Mouse (Mus musculus): ENCODE results near the gene Amigo2. TPM values are rescaled to one million over a fixed set of nuclear protein-coding genes. Genes with fewer than 3 reads are reported as not detected.
A peak's percentile ranks its signal among the peaks of the same experiment; 100 is the strongest.

Gene Amigo2
- polyA plus RNA-seq, 1 experiment from 2014 or later = 3.2 TPM

- Histone ChIP-seq H3K27me3 (replicated peaks; ENCODE audit: control insufficient read depth, insufficient read depth, low read length) (peaks cover 34% of the 10 kb centered on the region), H3K9ac (ENCODE audit: low read depth, low read length) (peak overlapping the region; percentile 59), H3K9me3 (ENCODE audit: control insufficient read depth, low read length) (no peaks in the 10 kb centered on the region), H3K4me3 (ENCODE audit: low read depth, low read length) (peak overlapping the region; percentile 59), H3K36me3 (ENCODE audit: control insufficient read depth, insufficient read depth, low read length) (no peaks in the 10 kb centered on the region), H3K4me1 (replicated peaks; ENCODE audit: control insufficient read depth, insufficient read depth, low read length) (peaks cover 8% of the 10 kb centered on the region), H3K4me2 (peak overlapping the region; percentile 83), H3K27ac (ENCODE audit: low read depth, low read length) (no peak overlapping the region; the same call in 1 of the 2 replicates)
- DNase-seq (ENCODE audit: low spot score) (peak; percentile 55), ATAC-seq (replicated peaks; ENCODE audit: low FRiP score) (peak; percentile 32; the same call in 1 of the 2 replicates)
- whole genome bisulfite sequencing = under 1% methylated on average over 14 of the region's 14 CpGs
Observed at GRCm38 (mm10) chr15:97247791-97248161, 689 bp upstream of the Amigo2 start.

GRCm38 (mm10) chr15:97246256-97246655 lies 831 bp downstream of the Amigo2 start:
- H3K9me3 ChIP-seq (ENCODE audit: control insufficient read depth, low read length) = no peaks in the 10 kb centered on the region
- peaks cover 36% of the 10 kb centered on the region for H3K27me3 ChIP-seq (replicated peaks; ENCODE audit: control insufficient read depth, insufficient read depth, low read length)
- no peak overlapping the region for H3K4me3 ChIP-seq (ENCODE audit: low read depth, low read length)
- peak overlapping the region; percentile 83; the same call in 1 of the 2 replicates for H3K4me2 ChIP-seq
- WGBS = 25% methylated on average over 14 of the region's 14 CpGs
- no peak for ATAC-seq (replicated peaks; ENCODE audit: low FRiP score)
- no peak overlapping the region for H3K27ac ChIP-seq (ENCODE audit: low read depth, low read length)
- peaks cover 8% of the 10 kb centered on the region for H3K4me1 ChIP-seq (replicated peaks; ENCODE audit: control insufficient read depth, insufficient read depth, low read length)
- no peak overlapping the region for H3K9ac ChIP-seq (ENCODE audit: low read depth, low read length)
- H3K36me3 ChIP-seq (ENCODE audit: control insufficient read depth, insufficient read depth, low read length) = no peaks in the 10 kb centered on the region
- DNase-seq (ENCODE audit: low spot score) = no peak

GRCm38 (mm10) chr15:97245392-97245791 lies 1.7 kb downstream of the Amigo2 start:
- H3K27me3 ChIP-seq (replicated peaks; ENCODE audit: control insufficient read depth, insufficient read depth, low read length) = peaks cover 36% of the 10 kb centered on the region

GRCm38 (mm10) chr15:97236943-97237342 lies 10.1 kb downstream of the Amigo2 start:
- ATAC-seq (replicated peaks; ENCODE audit: low FRiP score) = 0 out of 2 replicates have a peak, but pooled peaks have one; percentile 34
- Histone ChIP-seq H3K9me3 (ENCODE audit: control insufficient read depth, low read length) (no peaks in the 10 kb centered on the region), H3K4me1 (replicated peaks; ENCODE audit: control insufficient read depth, insufficient read depth, low read length) (no peaks in the 10 kb centered on the region), H3K4me2 (no peak overlapping the region), H3K4me3 (ENCODE audit: low read depth, low read length) (no peak overlapping the region), H3K27ac (ENCODE audit: low read depth, low read length) (no peak overlapping the region), H3K36me3 (ENCODE audit: control insufficient read depth, insufficient read depth, low read length) (no peaks in the 10 kb centered on the region), H3K27me3 (replicated peaks; ENCODE audit: control insufficient read depth, insufficient read depth, low read length) (no peaks in the 10 kb centered on the region), H3K9ac (ENCODE audit: low read depth, low read length) (no peak overlapping the region)
- 39% methylated on average over 9 of the region's 9 CpGs for WGBS
- peak; percentile 42 for DNase-seq (ENCODE audit: low spot score)

More at GRCm38 (mm10) chr15:97245392-97245791, 1.7 kb downstream of the Amigo2 start:
- H3K27ac ChIP-seq (ENCODE audit: low read depth, low read length) = no peak overlapping the region
- H3K9ac ChIP-seq (ENCODE audit: low read depth, low read length) = no peak overlapping the region
- H3K4me2 ChIP-seq = peak overlapping the region; percentile 16
- DNase-seq (ENCODE audit: low spot score) (peak; percentile 39), ATAC-seq (replicated peaks; ENCODE audit: low FRiP score) (peak; percentile 66)
- H3K36me3 ChIP-seq (ENCODE audit: control insufficient read depth, insufficient read depth, low read length) = no peaks in the 10 kb centered on the region
- peaks cover 8% of the 10 kb centered on the region for H3K4me1 ChIP-seq (replicated peaks; ENCODE audit: control insufficient read depth, insufficient read depth, low read length)
- no peaks in the 10 kb centered on the region for H3K9me3 ChIP-seq (ENCODE audit: control insufficient read depth, low read length)
- no peak overlapping the region for H3K4me3 ChIP-seq (ENCODE audit: low read depth, low read length)
- WGBS = 40% methylated on average over 18 of the region's 18 CpGs

- Histone ChIP-seq H3K4me2 (no peak overlapping the region), H3K9me3 (ENCODE audit: control insufficient read depth, low read length) (no peaks in the 10 kb centered on the region), H3K9ac (ENCODE audit: low read depth, low read length) (no peak overlapping the region), H3K27ac (ENCODE audit: low read depth, low read length) (no peak overlapping the region), H3K4me1 (replicated peaks; ENCODE audit: control insufficient read depth, insufficient read depth, low read length) (no peaks in the 10 kb centered on the region), H3K36me3 (ENCODE audit: control insufficient read depth, insufficient read depth, low read length) (no peaks in the 10 kb centered on the region), H3K27me3 (replicated peaks; ENCODE audit: control insufficient read depth, insufficient read depth, low read length) (no peaks in the 10 kb centered on the region), H3K4me3 (ENCODE audit: low read depth, low read length) (no peak overlapping the region)
- WGBS = 27% methylated on average over 7 of the region's 7 CpGs
- DNase-seq (ENCODE audit: low spot score) (no peak), ATAC-seq (replicated peaks; ENCODE audit: low FRiP score) (no peak)
Observed at GRCm38 (mm10) chr15:97235183-97235582, 11.9 kb downstream of the Amigo2 start.

GRCm38 (mm10) chr15:97234076-97234475 lies 13.0 kb downstream of the Amigo2 start:
- no peak for DNase-seq (ENCODE audit: low spot score)
- Histone ChIP-seq H3K27ac (ENCODE audit: low read depth, low read length) (no peak overlapping the region), H3K4me1 (replicated peaks; ENCODE audit: control insufficient read depth, insufficient read depth, low read length) (peaks cover 3% of the 10 kb centered on the region; the same call in 1 of the 2 replicates), H3K27me3 (replicated peaks; ENCODE audit: control insufficient read depth, insufficient read depth, low read length) (no peaks in the 10 kb centered on the region), H3K4me3 (ENCODE audit: low read depth, low read length) (no peak overlapping the region), H3K9me3 (ENCODE audit: control insufficient read depth, low read length) (no peaks in the 10 kb centered on the region), H3K9ac (ENCODE audit: low read depth, low read length) (no peak overlapping the region), H3K4me2 (no peak overlapping the region), H3K36me3 (ENCODE audit: control insufficient read depth, insufficient read depth, low read length) (no peaks in the 10 kb centered on the region)
- 76% methylated on average over 6 of the region's 6 CpGs for WGBS
- no peak for ATAC-seq (replicated peaks; ENCODE audit: low FRiP score)

GRCm38 (mm10) chr15:97229494-97230077 lies 17.5 kb downstream of the Amigo2 start:
- no peaks in the 10 kb centered on the region for H3K9me3 ChIP-seq (ENCODE audit: control insufficient read depth, low read length)
- H3K36me3 ChIP-seq (ENCODE audit: control insufficient read depth, insufficient read depth, low read length) = no peaks in the 10 kb centered on the region
- no peak for ATAC-seq (replicated peaks; ENCODE audit: low FRiP score)
- H3K9ac ChIP-seq (ENCODE audit: low read depth, low read length) = no peak overlapping the region
- 73% methylated on average over 11 of the region's 11 CpGs for WGBS
- peaks cover 3% of the 10 kb centered on the region; the same call in 1 of the 2 replicates for H3K4me1 ChIP-seq (replicated peaks; ENCODE audit: control insufficient read depth, insufficient read depth, low read length)
- no peak overlapping the region for H3K4me2 ChIP-seq
- H3K4me3 ChIP-seq (ENCODE audit: low read depth, low read length) = no peak overlapping the region
- no peaks in the 10 kb centered on the region for H3K27me3 ChIP-seq (replicated peaks; ENCODE audit: control insufficient read depth, insufficient read depth, low read length)
- H3K27ac ChIP-seq (ENCODE audit: low read depth, low read length) = no peak overlapping the region
- no peak for DNase-seq (ENCODE audit: low spot score)

- no peak overlapping the region for H3K4me3 ChIP-seq (ENCODE audit: low read depth, low read length)
- no peaks in the 10 kb centered on the region for H3K36me3 ChIP-seq (ENCODE audit: control insufficient read depth, insufficient read depth, low read length)
- no peak overlapping the region for H3K27ac ChIP-seq (ENCODE audit: low read depth, low read length)
- H3K4me2 ChIP-seq = no peak overlapping the region
- ATAC-seq (replicated peaks; ENCODE audit: low FRiP score) = no peak
- H3K4me1 ChIP-seq (replicated peaks; ENCODE audit: control insufficient read depth, insufficient read depth, low read length) = no peaks in the 10 kb centered on the region
- H3K9me3 ChIP-seq (ENCODE audit: control insufficient read depth, low read length) = no peaks in the 10 kb centered on the region; the same call in 1 of the 2 replicates
- H3K9ac ChIP-seq (ENCODE audit: low read depth, low read length) = no peak overlapping the region
- WGBS = 76% methylated on average over 8 of the region's 8 CpGs
- DNase-seq (ENCODE audit: low spot score) = no peak
- no peaks in the 10 kb centered on the region for H3K27me3 ChIP-seq (replicated peaks; ENCODE audit: control insufficient read depth, insufficient read depth, low read length)
Observed at GRCm38 (mm10) chr15:97224003-97224402, 23.1 kb downstream of the Amigo2 start.

GRCm38 (mm10) chr15:97223431-97223830 lies 23.7 kb downstream of the Amigo2 start:
- Histone ChIP-seq H3K9me3 (ENCODE audit: control insufficient read depth, low read length) (no peaks in the 10 kb centered on the region; the same call in 1 of the 2 replicates), H3K27me3 (replicated peaks; ENCODE audit: control insufficient read depth, insufficient read depth, low read length) (no peaks in the 10 kb centered on the region), H3K4me3 (ENCODE audit: low read depth, low read length) (no peak overlapping the region), H3K4me1 (replicated peaks; ENCODE audit: control insufficient read depth, insufficient read depth, low read length) (no peaks in the 10 kb centered on the region), H3K9ac (ENCODE audit: low read depth, low read length) (no peak overlapping the region), H3K36me3 (ENCODE audit: control insufficient read depth, insufficient read depth, low read length) (no peaks in the 10 kb centered on the region), H3K4me2 (no peak overlapping the region), H3K27ac (ENCODE audit: low read depth, low read length) (no peak overlapping the region)
- DNase-seq (ENCODE audit: low spot score) (no peak), ATAC-seq (replicated peaks; ENCODE audit: low FRiP score) (no peak)
- WGBS = 85% methylated on average over 10 of the region's 10 CpGs
